Mouse (Mus musculus) urinary bladder, postnatal 10 days (tissue): ENCODE data around the gene Mgarp.
A peak's percentile ranks its signal among the peaks of the same experiment; 100 is the strongest.
"Not testable (repeated sequence)": the region's sequence is repeated elsewhere in the genome, so short reads cannot be mapped to it uniquely, and the experiment has no call there.

Experiments
- DNase-seq: peaks from one replicate; pipeline ENCODE4 v3.0.0; 2022; ENCODE audit warnings: low spot score

Gene Mgarp

GRCm38 (mm10) chr3:51396219-51397068 is at the start of gene Mgarp:
Mgarp (minus strand) TSS chr3:51396738.
- no peak for DNase-seq

- no peak for DNase-seq
These were observed 38.5 kb upstream of the Mgarp start for GRCm38 (mm10) chr3:51434871-51435595.

- DNase-seq = not testable (repeated sequence)
These were observed 37.8 kb upstream of the Mgarp start for GRCm38 (mm10) chr3:51434364-51434763.

- no peak for DNase-seq
These were observed 28.9 kb upstream of the Mgarp start for GRCm38 (mm10) chr3:51425394-51425793.

GRCm38 (mm10) chr3:51421921-51422320 is 25.4 kb upstream of the Mgarp start:
- DNase-seq = no peak

GRCm38 (mm10) chr3:51417966-51418365 is 21.4 kb upstream of the Mgarp start:
- no peak for DNase-seq

GRCm38 (mm10) chr3:51417485-51417884 is 20.9 kb upstream of the Mgarp start:
- DNase-seq = no peak

GRCm38 (mm10) chr3:51417135-51417458 is 20.6 kb upstream of the Mgarp start:
- no peak for DNase-seq

- DNase-seq = no peak
These were observed 20.0 kb upstream of the Mgarp start for GRCm38 (mm10) chr3:51416364-51417134.

- DNase-seq = no peak
These were observed 19.5 kb upstream of the Mgarp start for GRCm38 (mm10) chr3:51416073-51416363.

- DNase-seq = peak; percentile 83
These were observed 18.8 kb upstream of the Mgarp start, which contains the start of gene Naa15 for GRCm38 (mm10) chr3:51415098-51416072. Naa15 (plus strand) TSS chr3:51415148.

- no peak for DNase-seq
These were observed 16.7 kb upstream of the Mgarp start for GRCm38 (mm10) chr3:51413276-51413675.

- no peak for DNase-seq
These were observed 15.9 kb upstream of the Mgarp start for GRCm38 (mm10) chr3:51412457-51412856.

GRCm38 (mm10) chr3:51408561-51409183 is 12.1 kb upstream of the Mgarp start, which contains the start of gene Ndufc1:
Ndufc1 (minus strand) TSS chr3:51408988.
- DNase-seq = peak; percentile 92

- DNase-seq = no peak
These were observed 11.5 kb upstream of the Mgarp start for GRCm38 (mm10) chr3:51407870-51408560.

- DNase-seq = no peak
These were observed 6.1 kb upstream of the Mgarp start for GRCm38 (mm10) chr3:51402628-51403027.

- DNase-seq = not testable (repeated sequence)
These were observed 5.5 kb upstream of the Mgarp start for GRCm38 (mm10) chr3:51402054-51402453.

- DNase-seq = no peak
These were observed 4.1 kb upstream of the Mgarp start for GRCm38 (mm10) chr3:51400682-51401081.

GRCm38 (mm10) chr3:51399531-51399930 is 3.0 kb upstream of the Mgarp start:
- no peak for DNase-seq

GRCm38 (mm10) chr3:51398667-51399066 is 2.1 kb upstream of the Mgarp start:
- no peak for DNase-seq
